Mouse (Mus musculus): ENCODE measurements around the gene Bank1. TPM values are rescaled to one million over a fixed set of nuclear protein-coding genes. Genes with fewer than 3 reads are reported as not detected.

The Bank1 gene
- total RNA-seq, 2 experiments from 2014 or later, result 1.6 TPM; not detected in 1

GRCm38 (mm10) chr3:136264969-136265595 is 60.8 kb downstream of the Bank1 start:
- no peak for ATAC-seq (replicated peaks; ENCODE audit: low FRiP score, low TSS enrichment, poor library complexity, severe bottlenecking)

- ATAC-seq (replicated peaks; ENCODE audit: low FRiP score, low TSS enrichment, poor library complexity, severe bottlenecking), result no peak
Observed at GRCm38 (mm10) chr3:136257761-136258160, 68.1 kb downstream of the Bank1 start.

- no peak for ATAC-seq (replicated peaks; ENCODE audit: low FRiP score, low TSS enrichment, poor library complexity, severe bottlenecking)
Observed at GRCm38 (mm10) chr3:136254713-136255112, 71.2 kb downstream of the Bank1 start.

- ATAC-seq (replicated peaks; ENCODE audit: low FRiP score, low TSS enrichment, poor library complexity, severe bottlenecking), result no peak
Observed at GRCm38 (mm10) chr3:136252820-136253219, 73.0 kb downstream of the Bank1 start.

- ATAC-seq (replicated peaks; ENCODE audit: low FRiP score, low TSS enrichment, poor library complexity, severe bottlenecking), result no peak
Observed at GRCm38 (mm10) chr3:136251578-136251977, 74.3 kb downstream of the Bank1 start.

- no peak for ATAC-seq (replicated peaks; ENCODE audit: low FRiP score, low TSS enrichment, poor library complexity, severe bottlenecking)
Observed at GRCm38 (mm10) chr3:136247331-136247730, 78.5 kb downstream of the Bank1 start.

- ATAC-seq (replicated peaks; ENCODE audit: low FRiP score, low TSS enrichment, poor library complexity, severe bottlenecking), result no peak
Observed at GRCm38 (mm10) chr3:136244931-136245330, 80.9 kb downstream of the Bank1 start.

- no peak for ATAC-seq (replicated peaks; ENCODE audit: low FRiP score, low TSS enrichment, poor library complexity, severe bottlenecking)
Observed at GRCm38 (mm10) chr3:136238790-136239189, 87.1 kb downstream of the Bank1 start.

- no peak for ATAC-seq (replicated peaks; ENCODE audit: low FRiP score, low TSS enrichment, poor library complexity, severe bottlenecking)
Observed at GRCm38 (mm10) chr3:136233507-136233906, 92.4 kb downstream of the Bank1 start.

GRCm38 (mm10) chr3:136230602-136231151 is 95.2 kb downstream of the Bank1 start:
- ATAC-seq (replicated peaks; ENCODE audit: low FRiP score, low TSS enrichment, poor library complexity, severe bottlenecking), result no peak

- ATAC-seq (replicated peaks; ENCODE audit: low FRiP score, low TSS enrichment, poor library complexity, severe bottlenecking), result no peak
Observed at GRCm38 (mm10) chr3:136189661-136190228, 136.1 kb downstream of the Bank1 start.

GRCm38 (mm10) chr3:136186548-136187113 is 139.2 kb downstream of the Bank1 start:
- ATAC-seq (replicated peaks; ENCODE audit: low FRiP score, low TSS enrichment, poor library complexity, severe bottlenecking), result no peak

GRCm38 (mm10) chr3:136171631-136172030 is 154.2 kb downstream of the Bank1 start:
- ATAC-seq (replicated peaks; ENCODE audit: low FRiP score, low TSS enrichment, poor library complexity, severe bottlenecking), result no peak

GRCm38 (mm10) chr3:136168071-136168470 is 157.8 kb downstream of the Bank1 start:
- no peak for ATAC-seq (replicated peaks; ENCODE audit: low FRiP score, low TSS enrichment, poor library complexity, severe bottlenecking)

GRCm38 (mm10) chr3:136166671-136167070 is 159.2 kb downstream of the Bank1 start:
- no peak for ATAC-seq (replicated peaks; ENCODE audit: low FRiP score, low TSS enrichment, poor library complexity, severe bottlenecking)

- ATAC-seq (replicated peaks; ENCODE audit: low FRiP score, low TSS enrichment, poor library complexity, severe bottlenecking), result no peak
Observed at GRCm38 (mm10) chr3:136166033-136166361, 159.9 kb downstream of the Bank1 start.

- ATAC-seq (replicated peaks; ENCODE audit: low FRiP score, low TSS enrichment, poor library complexity, severe bottlenecking), result no peak
Observed at GRCm38 (mm10) chr3:136165167-136166032, 160.5 kb downstream of the Bank1 start.

GRCm38 (mm10) chr3:136158059-136158458 is 167.8 kb downstream of the Bank1 start:
- ATAC-seq (replicated peaks; ENCODE audit: low FRiP score, low TSS enrichment, poor library complexity, severe bottlenecking), result no peak

- ATAC-seq (replicated peaks; ENCODE audit: low FRiP score, low TSS enrichment, poor library complexity, severe bottlenecking), result no peak
Observed at GRCm38 (mm10) chr3:136155555-136155954, 170.3 kb downstream of the Bank1 start.

- ATAC-seq (replicated peaks; ENCODE audit: low FRiP score, low TSS enrichment, poor library complexity, severe bottlenecking), result no peak
Observed at GRCm38 (mm10) chr3:136150886-136151285, 175.0 kb downstream of the Bank1 start.

Data from megakaryocyte-erythroid progenitor cell, adult 5-6 weeks (primary cell).